Mouse (Mus musculus) colon, adult 2 months (tissue): ENCODE results near the gene Gm21874. TPM values are rescaled to one million over a fixed set of nuclear protein-coding genes. Genes with fewer than 3 reads are reported as not detected.

Experiments used
- polyA plus RNA-seq: library from polyadenylated mRNA; depleted of rRNA; stranded (reverse); fragments of >200 nt; gene quantifications from 2 replicates; pipeline ENCODE4 v1.2.3, GENCODE M21; 2012; rRNA removed

Gene Gm21874
- polyA plus RNA-seq: not detected in 2 replicates

DNA sequence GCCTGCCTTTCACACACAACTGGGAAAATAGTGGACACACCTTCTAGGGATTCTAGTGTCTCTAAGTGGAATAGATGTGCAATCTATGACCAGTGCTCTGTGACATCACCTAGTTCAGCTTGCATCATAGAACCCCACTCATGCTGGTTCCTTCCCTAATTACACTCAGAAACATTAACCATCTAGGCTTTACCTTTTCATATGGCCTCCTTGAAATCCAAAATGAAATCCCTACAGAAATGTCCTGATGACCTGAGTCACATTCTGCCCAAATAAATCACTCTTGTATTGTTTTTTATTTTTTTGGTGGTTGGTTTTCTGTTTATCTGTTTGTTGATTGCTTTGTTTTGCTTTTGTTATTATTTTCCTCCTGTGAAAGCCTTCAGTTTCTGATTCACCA lies at the start of gene Gm21874:
Gm21874 (minus strand) TSS at position 101 of the 400 bp plus-strand sequence.

Other genes with a start within 250 kb of the Gm21874 start
- gene Gm21721, start 214.0 kb downstream of the Gm21874 start, polyA plus RNA-seq: not detected in 2 replicates
- gene Gm21812, start 69.0 kb downstream of the Gm21874 start, polyA plus RNA-seq: not detected in 2 replicates